Mouse (Mus musculus) urinary bladder, postnatal 4 days (tissue): ENCODE measurements around the gene Mt1.
"Not testable (repeated sequence)": the region's sequence is repeated elsewhere in the genome, so short reads cannot be mapped to it uniquely, and the experiment has no call there.

Source experiments
- DNase-seq, 2 experiments: peaks; one replicate each; pipeline ENCODE4 v3.0.0; 2021 to 2022; ENCODE audit warnings: low spot score in 2 of 2

The Mt1 gene

DNA sequence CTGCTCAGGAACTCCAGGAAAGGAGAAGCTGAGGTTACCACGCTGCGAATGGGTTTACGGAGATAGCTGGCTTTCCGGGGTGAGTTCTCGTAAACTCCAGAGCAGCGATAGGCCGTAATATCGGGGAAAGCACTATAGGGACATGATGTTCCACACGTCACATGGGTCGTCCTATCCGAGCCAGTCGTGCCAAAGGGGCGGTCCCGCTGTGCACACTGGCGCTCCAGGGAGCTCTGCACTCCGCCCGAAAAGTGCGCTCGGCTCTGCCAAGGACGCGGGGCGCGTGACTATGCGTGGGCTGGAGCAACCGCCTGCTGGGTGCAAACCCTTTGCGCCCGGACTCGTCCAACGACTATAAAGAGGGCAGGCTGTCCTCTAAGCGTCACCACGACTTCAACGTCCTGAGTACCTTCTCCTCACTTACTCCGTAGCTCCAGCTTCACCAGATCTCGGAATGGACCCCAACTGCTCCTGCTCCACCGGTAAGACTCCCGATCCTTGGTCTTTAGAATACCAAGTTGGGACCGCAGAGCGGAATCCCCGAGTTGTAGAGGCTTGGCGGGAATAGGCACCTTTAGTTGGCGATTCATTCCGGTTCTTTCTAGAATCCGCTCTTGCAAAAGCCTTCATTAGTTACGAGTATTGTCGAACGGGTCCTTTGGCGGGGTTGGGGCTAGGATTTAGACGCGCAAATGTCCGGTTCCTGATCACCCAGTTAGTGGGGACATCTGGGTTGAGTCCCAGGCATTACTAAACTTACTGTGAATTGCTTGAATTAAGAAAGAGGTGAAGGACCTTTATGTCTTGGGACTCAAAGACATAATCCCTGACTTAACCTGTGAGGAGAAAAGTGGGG lies at the start of gene Mt1:
Mt1 (plus strand) TSS at position 226 of the 856 bp plus-strand sequence.
- peak; percentile 89 to 90 for DNase-seq

- no peak for DNase-seq
Measured at GRCm38 (mm10) chr8:94129133-94129789, 49.6 kb upstream of the Mt1 start.

DNA sequence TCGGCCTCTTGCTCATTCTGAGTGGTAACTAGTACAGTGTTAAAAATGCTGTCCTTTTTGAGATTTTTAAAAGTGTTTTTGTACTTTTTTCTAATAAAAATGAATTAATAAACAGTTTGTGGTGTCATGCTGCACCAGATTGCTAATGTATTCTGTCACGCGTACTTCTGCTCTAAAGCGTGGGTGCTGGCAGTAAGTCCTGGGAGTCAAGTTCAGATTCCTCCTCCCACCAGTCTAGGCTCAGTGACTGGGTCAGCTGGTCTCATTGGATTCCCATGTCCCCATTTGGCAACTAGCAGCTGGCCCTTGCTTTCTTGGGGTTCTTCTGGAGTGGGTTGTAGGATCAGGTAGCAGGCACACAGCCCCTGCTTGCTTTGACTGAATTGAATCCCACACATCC lies 48.8 kb upstream of the Mt1 start:
- no peak for DNase-seq

- no peak for DNase-seq
Measured at GRCm38 (mm10) chr8:94132096-94132495, 46.8 kb upstream of the Mt1 start.

- not testable (repeated sequence) for DNase-seq
Measured at GRCm38 (mm10) chr8:94134601-94135000, 44.3 kb upstream of the Mt1 start.

DNA sequence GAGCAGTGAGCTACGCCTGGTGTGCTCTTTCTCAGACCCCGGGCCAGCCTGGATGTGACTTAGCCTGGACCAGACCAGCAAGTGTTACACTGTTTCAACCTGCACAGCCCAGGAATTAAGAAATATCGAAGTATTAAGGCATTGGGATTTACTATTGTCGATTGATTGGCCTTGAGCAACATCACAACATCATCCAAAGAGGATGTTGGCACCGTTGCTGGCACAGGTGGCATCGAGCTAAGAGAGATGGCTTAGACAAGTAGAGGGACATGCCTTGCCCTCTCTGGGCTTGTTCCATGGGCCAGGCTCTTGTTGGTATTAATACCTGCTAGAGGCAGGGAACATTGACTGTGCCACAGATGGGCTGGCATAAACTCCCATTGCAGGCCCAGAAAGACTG lies 43.3 kb upstream of the Mt1 start:
- DNase-seq = no peak

GRCm38 (mm10) chr8:94136192-94136591 lies 42.7 kb upstream of the Mt1 start:
- DNase-seq = no peak

- no peak for DNase-seq
Measured at GRCm38 (mm10) chr8:94136933-94137332, 41.9 kb upstream of the Mt1 start, which contains the start of gene Mt4. Mt4 (plus strand) TSS chr8:94137197.

DNA sequence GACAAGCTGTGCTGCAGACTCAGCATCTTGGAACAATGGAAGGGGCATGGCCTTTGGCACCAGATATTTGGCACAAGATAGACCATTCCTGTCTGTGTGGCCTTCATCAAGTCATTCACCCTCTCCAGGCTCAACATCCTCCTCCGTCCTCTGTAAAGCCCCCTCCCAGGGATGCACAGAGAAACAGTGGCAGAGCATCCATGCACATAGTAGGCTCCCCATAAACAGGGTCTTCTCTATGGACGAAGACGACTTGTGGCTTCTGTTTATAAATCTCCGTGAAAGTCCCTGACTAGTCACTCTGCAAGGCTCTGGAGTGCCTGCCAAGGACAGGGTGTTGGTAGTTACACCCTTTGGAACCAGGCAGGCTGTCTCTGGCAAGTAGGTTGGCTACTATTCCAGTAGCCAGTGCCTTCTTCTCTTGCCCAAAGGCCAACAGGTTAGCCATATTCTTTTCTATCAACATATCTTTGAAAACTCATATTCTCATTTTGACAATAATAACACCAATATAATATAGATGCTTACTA lies 38.6 kb upstream of the Mt1 start:
- no peak for DNase-seq

DNA sequence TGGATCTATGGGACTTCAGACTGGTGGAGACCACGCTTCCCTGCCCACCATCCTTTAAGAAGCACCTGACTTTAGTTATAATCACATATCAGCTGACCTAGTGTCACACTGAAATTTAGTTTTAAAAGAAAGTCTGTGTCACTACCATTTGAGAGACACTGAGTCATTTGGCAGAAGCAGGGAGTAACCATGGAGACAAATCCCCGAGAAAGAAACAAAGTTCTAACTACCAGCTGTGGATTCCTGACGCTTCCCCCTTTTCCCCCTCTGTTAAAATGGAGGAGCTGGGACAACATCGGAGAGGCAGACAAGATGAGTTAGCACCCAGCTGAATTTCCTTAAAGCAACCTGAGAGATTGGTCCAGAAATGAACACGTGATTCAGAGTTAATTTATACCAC lies 30.6 kb upstream of the Mt1 start:
- no peak for DNase-seq

DNA sequence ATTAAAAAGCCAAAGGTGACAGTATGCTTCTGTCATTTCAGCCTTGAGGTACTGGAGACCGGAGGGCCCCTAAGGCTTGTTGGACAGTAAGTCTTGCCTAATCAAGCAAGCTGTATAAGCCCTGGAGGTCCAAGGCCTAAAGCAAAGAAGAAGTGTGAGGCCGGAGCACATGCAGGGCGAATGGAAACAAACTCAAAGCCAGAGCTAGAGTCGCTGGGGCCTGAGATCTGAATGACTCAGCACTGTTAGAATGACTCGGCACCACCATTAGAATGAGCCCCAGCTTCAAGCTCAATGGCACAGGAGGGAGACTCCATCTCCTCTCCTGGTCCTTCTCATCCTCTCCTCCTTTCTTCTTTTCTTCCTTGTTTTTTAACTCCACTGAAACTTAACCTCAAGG lies 28.0 kb upstream of the Mt1 start:
- DNase-seq = no peak

DNA sequence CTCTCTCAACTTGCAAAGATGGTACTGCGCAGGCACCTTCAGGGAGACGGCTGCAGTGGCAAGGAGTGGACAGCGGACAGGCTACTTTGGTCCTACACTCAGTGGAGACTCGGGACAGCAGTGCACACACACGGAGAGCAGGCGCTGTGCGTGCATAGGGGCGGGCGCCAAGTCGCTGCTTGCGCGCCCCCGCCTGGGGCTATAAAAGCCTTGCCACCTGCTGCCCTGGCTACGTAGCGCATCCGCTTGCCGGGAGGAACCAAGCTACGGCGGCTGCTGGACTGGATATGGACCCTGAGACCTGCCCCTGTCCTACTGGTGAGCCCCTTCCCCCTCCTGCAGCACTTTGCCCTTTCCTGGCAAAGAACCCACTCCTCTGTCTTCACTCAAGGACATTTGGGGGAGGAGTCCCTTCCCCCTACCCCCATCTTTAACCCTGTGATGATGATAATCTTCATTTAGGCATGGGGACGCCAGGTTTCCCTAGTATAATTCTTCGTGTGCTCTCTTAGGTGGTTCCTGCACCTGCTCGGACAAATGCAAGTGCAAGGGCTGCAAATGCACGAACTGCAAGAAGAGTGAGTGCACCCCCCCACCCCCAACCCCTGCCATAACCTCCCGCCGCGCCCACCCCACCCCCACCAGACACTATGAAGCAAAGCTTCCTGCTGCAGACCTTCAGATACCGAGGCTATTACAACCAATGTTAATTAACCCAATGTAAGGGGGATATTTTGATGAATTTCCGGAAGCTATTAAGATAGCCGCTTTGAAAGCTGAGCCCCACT lies 26.2 kb upstream of the Mt1 start, which contains the start of gene Mt3:
Mt3 (plus strand) TSS at position 95 of the 788 bp plus-strand sequence.
- peak in 1 of 2 experiments; percentile 38 for DNase-seq

DNA sequence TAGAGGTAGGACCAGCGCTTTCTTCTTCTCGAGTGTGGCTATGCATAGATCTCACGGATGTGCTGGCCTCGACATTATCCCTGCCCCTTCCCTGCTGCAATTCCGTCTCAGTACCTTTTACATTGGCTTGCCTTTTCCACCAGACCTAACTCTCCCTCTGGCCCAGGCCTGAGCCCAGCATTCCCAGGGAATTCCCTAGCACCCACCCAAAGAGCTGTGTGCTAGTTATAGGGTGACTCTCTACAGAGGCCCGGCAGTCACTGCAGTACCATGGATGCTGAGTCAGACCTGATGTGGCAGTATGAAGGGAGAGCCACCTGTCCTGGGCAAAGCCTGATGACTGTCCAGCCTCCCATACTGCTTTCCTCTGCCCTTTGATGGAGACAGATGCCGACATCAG lies 25.4 kb upstream of the Mt1 start:
- no peak for DNase-seq

- no peak for DNase-seq
Measured at GRCm38 (mm10) chr8:94154537-94154936, 24.3 kb upstream of the Mt1 start.

- DNase-seq = no peak
Measured at GRCm38 (mm10) chr8:94156092-94156491, 22.8 kb upstream of the Mt1 start.

DNA sequence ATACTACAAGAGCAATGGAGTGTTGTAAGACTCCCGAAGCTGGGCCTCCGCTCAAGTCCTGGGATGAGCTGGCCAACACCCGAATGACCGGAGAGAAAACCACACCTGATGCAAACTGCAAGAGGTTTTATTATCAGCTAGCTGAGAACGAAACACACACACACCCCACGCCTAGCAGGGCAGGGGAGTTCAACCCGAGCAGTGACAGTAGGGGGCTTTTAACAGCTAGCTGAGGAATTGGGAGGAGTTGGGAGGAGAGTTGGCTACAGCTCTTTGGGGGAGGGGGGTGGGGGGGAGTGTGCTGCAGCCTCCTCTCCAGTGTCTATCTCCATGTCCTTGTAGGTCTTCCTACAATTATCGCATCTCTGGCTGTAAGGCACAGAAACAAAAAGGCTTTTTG lies 13.1 kb upstream of the Mt1 start:
- DNase-seq = not testable (repeated sequence)

- peak; percentile 76 to 89 for DNase-seq
Measured at GRCm38 (mm10) chr8:94167244-94167643, 11.6 kb upstream of the Mt1 start.

DNA sequence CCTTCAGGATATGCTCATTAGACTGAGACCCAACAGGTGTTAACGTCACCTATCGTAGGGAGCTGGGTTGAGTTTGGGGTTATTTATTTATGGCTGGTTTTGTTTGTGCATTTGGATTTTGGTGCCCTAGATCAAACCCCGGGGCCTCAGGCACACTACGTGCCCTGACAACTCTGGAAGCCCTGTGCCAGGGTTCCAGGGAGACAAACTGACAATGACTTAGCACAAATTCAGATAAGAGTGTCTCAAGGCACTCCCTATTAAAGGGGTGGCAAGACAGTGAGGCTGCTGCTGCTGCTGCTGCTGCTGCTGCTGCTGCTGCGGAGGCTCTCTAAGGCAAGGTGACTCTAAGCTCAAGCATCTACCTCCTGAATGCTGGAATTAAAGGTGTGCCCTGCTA lies 9.3 kb upstream of the Mt1 start:
- DNase-seq = no peak

- peak in 1 of 2 experiments; percentile 21 for DNase-seq
Measured at GRCm38 (mm10) chr8:94171321-94171755, 7.5 kb upstream of the Mt1 start.

DNA sequence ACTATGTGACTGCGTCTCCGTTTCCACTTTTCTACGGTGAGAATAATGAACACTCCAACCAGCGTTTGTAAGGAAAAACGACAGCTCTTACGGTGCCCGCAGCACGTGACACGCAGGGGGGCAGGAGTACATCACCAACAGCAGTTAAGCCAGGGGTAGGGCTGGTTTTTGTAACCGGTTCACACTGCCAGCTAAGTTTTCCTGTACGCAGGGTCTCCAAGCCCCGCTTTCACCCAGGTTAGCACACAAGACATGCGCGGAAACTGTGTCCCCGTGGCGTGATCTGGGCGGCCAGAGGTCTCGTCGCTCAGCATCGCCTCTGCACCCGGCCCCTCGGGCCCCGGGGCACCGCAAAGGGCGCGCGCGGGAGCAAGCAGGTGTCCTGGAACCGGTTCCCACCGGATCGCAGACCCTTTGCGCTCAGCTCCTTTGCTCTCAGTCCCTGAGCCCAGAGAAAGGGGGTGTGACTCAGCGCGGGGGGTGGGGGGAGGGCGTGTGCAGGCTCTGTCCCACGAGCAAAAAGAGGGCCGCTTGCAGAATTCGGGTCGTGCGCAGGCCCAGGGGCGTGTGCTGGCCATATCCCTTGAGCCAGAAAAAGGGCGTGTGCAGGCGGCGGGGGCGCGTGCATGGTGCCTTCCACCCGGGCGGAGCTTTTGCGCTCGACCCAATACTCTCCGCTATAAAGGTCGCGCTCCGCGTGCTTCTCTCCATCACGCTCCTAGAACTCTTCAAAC lies 6.6 kb upstream of the Mt1 start, which contains the start of gene Mt2:
Mt2 (plus strand) TSS at position 590 of the 734 bp plus-strand sequence.
- DNase-seq = peak; percentile 79 to 83
